Mouse (Mus musculus) thymus, postnatal 4 days (tissue): ENCODE results near the gene Ffar1.

Experiments used
- DNase-seq: peaks from one replicate; pipeline ENCODE4 v3.0.0; 2021

Ffar1 gene

GRCm38 (mm10) chr7:30861464-30861863 lies at the start of gene Ffar1:
TSS of gene Ffar1 (minus strand) at chr7:30861564.
- no peak for DNase-seq

- DNase-seq: no peak
Observed at GRCm38 (mm10) chr7:30909773-30910172, 48.4 kb upstream of the Ffar1 start.

DNA sequence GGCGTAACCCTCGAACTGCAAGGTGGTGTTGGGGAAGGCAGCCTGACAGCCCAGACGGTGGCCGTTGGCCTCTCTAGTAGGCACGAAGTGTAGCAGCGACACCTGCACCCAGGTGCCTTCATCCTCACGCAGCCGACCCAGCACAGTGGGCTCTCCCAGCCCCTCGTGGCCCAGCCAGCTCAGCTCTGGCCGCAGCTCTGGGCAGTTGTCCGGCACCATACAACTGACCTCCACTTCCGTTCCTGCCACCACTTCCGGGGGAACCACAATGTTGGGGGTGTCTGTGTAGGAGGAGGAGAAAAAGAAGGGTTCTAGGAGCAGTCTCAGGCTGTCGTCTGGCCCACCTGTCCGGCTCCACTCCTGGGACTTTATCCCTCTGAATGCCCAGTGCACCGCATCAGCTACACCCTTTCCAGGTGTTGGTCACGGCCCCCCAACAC lies 47.6 kb upstream of the Ffar1 start:
- DNase-seq: no peak

- DNase-seq: no peak
Observed at GRCm38 (mm10) chr7:30908277-30908991, 47.1 kb upstream of the Ffar1 start.

DNA sequence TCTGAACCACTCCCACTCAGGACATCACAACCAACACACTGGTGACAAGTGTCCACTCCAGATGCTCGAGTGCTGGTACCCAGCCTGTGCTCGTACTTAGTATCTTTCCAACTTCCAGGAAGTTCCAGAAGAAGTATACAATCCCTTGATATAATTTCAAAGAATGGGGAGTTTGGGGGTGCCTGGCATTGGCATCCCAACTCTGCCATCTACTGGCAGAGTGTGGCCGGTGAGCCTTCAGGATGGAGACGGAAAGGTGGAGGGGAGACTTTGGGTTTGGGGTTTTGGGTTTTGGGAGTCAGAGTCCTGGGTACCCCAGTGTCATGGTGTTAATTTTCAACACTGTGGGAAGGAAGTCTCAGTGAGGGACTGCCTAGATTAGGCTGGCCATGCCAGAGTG lies 42.7 kb upstream of the Ffar1 start:
- DNase-seq: peak; percentile 58

DNA sequence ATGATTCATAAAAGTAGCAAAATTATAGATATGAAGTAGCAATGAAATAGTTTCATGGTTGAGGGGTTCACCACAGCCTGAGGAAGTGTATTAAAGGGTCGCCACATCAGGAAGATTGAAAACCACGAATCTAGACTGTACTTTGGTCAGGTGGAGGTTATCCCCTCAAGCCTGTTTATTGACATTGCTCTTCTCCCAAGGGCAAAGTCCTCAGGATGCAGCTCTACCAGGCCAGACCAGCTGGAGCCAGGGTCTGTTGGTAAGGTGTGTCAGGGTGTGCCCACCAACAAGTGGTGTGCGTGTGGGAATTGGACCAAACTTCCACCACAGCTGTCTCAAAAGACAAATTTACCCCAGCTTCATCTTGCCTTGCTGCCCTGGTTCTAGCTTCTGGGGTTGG lies 33.9 kb upstream of the Ffar1 start:
- DNase-seq: no peak

- DNase-seq: no peak
Observed at GRCm38 (mm10) chr7:30892515-30892914, 31.2 kb upstream of the Ffar1 start.

GRCm38 (mm10) chr7:30891746-30892145 lies 30.4 kb upstream of the Ffar1 start:
- DNase-seq: no peak

GRCm38 (mm10) chr7:30890681-30891080 lies 29.3 kb upstream of the Ffar1 start:
- DNase-seq: no peak

DNA sequence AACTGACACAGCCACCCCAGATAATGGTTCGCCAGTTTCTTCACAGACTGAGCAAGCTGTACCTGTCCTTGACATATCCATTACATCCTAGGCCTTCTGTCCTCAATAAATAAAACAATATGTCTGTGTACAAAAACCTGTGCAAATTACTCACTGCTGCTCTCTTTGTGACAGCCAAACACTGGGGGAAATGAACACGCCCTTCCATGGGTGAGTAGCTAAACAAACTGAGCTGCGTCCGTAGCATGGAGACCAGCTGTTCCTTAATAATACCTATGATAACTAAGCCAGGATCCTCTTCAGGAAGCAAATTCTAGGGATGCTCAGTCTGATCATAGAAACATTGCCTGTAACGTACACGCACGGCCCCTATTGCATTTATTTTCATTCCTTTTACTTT lies 27.4 kb upstream of the Ffar1 start:
- DNase-seq: no peak

GRCm38 (mm10) chr7:30887568-30888188 lies 26.3 kb upstream of the Ffar1 start:
- DNase-seq: no peak

- DNase-seq: no peak
Observed at GRCm38 (mm10) chr7:30886852-30887251, 25.5 kb upstream of the Ffar1 start.

- DNase-seq: no peak
Observed at GRCm38 (mm10) chr7:30884047-30884446, 22.7 kb upstream of the Ffar1 start.

- no peak for DNase-seq
Observed at GRCm38 (mm10) chr7:30881367-30881766, 20.0 kb upstream of the Ffar1 start.

GRCm38 (mm10) chr7:30880176-30880575 lies 18.8 kb upstream of the Ffar1 start, which contains the start of gene Cd22:
TSS of gene Cd22 (minus strand) at chr7:30880342.
- peak; percentile 48 for DNase-seq

- no peak for DNase-seq
Observed at GRCm38 (mm10) chr7:30878950-30879349, 17.6 kb upstream of the Ffar1 start.

- peak; percentile 82 for DNase-seq
Observed at GRCm38 (mm10) chr7:30873083-30873482, 11.7 kb upstream of the Ffar1 start.

GRCm38 (mm10) chr7:30863386-30863785 lies 2.0 kb upstream of the Ffar1 start:
- DNase-seq: no peak

DNA sequence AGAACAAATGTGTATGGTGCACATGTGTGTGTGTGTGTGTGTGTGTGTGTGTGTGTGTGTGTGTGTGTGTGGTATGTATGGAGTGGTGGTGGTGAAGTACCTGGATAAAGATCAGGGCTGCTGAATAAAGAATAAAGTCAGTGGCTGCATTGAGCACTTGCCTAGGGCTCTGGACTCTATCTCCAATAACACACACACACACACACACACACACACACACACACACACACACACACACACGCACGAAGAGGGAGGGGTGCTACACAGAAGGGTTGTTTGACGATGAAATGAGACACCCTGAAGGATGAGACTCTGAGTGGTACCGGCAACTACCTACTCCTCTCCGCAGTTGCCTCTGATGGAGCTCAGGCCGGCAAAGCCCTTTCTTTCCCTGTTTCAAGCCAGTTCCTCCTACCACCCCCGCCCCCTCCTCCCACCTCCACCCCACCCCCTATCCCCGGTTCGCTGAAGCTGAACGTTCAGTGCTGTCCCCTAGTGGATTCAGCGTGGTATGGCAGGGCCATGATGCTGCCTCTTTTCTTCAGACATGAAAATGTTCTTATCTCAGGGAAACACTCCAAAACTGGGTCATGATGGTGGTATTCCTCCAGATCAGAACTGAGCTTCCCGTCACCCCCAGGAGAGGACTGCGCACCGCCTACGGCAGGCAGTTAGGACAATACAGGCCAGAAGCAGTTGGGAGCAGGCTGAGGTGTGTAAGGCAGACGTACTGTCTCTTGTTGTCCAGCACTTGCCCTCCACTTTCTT lies 1.5 kb downstream of the Ffar1 start:
- DNase-seq: peak; percentile 74

GRCm38 (mm10) chr7:30859290-30859634 lies 2.1 kb downstream of the Ffar1 start:
- DNase-seq: peak; percentile 87

DNA sequence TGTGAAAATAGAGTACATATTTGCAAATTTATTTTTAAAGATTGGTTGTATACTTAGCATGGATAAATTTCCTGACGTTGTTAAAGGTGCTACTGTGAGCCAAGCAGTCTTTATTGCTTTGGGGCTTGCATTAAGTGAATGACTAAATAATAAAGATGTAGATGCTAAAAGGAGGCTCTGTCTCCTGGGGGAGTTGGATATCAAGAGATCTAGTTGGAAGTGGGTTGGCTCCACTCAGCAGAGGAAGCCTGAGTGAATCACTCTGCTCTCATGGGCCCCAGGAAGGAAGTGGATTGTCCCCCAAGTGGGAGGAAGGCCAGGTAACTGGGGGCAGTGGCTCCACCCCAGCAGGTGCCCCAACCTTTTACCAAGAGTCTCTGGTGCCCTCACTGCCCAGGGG lies 3.6 kb downstream of the Ffar1 start:
- no peak for DNase-seq

DNA sequence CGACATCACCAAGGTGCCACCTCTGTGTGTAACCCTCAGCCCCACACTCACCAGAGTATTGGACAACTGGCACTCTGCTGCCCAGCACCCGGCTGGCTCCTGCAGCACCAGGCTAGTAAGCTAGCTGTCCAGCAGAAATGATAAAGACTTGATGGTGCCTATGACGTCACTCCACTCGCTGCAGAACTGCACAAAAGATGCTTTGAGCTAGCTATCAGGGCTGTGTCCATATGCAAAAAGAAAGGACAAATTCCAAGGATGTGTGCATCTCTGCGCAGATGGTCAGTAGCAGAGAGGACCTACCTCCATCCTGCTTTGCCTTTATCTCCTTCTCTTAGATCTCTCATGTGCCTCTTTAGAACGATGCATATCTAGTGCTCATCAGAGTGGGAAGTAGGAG lies 5.3 kb downstream of the Ffar1 start, which contains the start of gene Ffar3:
Gene Ffar3, minus strand, starts transcription at position 101 of the 400 bp plus-strand sequence.
- no peak for DNase-seq

DNA sequence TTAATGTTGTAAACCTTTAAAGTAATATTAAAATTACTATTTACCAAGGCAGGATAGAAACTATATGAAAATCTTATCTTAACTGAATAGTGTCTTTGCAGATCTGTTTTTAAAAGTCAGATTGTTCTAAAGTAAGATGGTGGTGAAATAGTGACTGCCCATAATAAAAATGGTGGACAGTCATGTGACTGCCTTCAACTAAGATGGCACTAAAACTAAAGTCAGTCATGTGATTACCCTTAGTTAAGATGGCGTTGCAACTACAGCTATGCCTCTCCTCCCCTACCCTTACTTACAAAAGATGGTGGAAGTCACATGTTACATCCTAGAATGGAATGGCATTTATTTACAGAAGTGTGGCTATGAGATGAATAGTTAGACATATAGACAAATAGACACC lies 9.9 kb downstream of the Ffar1 start:
- DNase-seq: no peak

DNA sequence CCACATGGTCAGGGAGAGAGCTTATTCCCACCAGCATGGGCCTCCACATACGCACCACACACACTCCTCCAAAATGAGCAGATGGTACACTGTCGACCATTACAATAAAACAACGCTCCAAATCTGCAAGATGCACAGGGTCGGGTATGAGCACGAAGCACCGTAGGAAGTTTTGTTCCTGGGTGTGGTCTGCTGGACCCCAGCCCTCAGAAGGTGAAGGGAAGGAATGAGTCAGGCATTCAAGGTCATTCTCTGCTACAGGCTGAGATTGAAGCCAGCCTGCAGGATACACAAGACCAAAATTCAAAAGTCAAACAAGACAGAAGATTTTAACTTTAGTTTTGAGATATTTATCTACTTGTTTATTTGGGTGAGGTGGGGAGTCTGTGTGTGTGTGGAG lies 13.4 kb downstream of the Ffar1 start:
- no peak for DNase-seq
